Mouse (Mus musculus) brain, embryonic 18.5 days (tissue): Measurements from ENCODE around the gene Tnni3k.

Experiments
- DNase-seq: peaks from one replicate; pipeline ENCODE4 v3.0.0-alpha.2; 2012; ENCODE audit warnings: low read depth, low spot score

Tnni3k gene

GRCm38 (mm10) chr3:154949551-154949950 lies 105.7 kb downstream of the Tnni3k start:
- no peak for DNase-seq

DNA sequence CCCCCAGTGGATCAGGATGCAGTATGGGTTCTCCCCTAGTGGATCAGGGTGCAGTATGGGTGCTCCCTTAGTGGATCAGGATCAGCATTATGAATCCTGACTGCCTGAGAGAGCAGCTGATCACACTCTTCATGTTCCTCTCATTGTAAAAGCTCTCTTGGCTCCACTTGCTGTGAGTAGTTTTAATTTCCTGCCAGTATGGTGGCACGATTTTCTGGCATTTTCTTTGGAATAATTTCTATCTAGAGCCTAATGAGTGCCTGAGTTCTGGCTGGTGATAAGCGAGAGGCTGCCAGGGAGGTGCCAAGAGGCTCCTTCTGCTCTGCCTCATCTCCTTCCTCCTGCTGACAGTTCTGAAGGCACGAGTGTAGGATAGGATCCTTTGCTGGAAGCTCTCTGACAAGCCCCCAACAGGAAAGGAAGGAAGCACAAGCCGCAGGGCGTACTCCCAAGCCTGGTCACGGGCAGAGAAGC lies 109.5 kb downstream of the Tnni3k start:
- DNase-seq = peak; percentile 58

DNA sequence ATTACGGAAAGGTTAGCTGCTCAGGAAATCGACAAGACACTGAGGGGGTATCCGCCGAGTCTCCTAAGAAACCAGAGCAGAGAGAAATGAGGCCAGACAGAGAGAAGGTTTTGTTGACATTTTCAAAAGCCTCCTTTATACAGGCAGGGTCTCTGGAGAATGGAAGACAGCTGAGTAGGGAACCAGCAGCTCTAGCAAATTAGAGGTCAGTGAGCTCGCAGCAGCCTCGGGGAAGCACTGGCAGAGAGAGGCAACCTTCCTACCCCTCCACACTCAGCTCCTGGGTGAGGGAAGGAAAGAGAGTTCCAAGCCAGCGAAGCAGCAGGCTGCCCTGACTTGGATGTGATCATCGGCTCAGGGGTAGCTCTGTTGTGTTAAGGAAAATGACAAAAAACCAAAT lies 127.5 kb downstream of the Tnni3k start:
- no peak for DNase-seq

- DNase-seq = no peak
Measured at GRCm38 (mm10) chr3:154924936-154925335, 130.3 kb downstream of the Tnni3k start.

- DNase-seq = no peak
Measured at GRCm38 (mm10) chr3:154915566-154915965, 139.6 kb downstream of the Tnni3k start.

- no peak for DNase-seq
Measured at GRCm38 (mm10) chr3:154913641-154914040, 141.6 kb downstream of the Tnni3k start.

DNA sequence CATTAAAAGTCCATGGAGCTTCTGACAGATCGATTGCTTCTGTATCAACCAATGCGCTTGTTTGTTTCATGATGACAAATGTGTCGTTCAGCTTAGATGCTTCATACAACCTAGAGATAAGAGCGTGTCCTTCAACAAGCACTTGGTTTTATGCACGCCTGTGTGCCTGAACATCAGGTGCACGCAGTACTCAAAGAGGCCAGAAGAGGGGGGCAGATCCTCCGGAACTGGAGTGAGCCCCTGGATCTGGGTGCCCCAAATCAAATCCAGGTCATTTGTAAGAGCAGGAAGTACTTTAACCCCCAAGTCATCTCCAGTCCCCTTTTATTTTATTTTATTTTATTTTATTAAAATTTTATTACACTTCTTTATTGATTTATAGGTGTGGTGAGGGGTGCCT lies 158.5 kb downstream of the Tnni3k start:
- no peak for DNase-seq

DNA sequence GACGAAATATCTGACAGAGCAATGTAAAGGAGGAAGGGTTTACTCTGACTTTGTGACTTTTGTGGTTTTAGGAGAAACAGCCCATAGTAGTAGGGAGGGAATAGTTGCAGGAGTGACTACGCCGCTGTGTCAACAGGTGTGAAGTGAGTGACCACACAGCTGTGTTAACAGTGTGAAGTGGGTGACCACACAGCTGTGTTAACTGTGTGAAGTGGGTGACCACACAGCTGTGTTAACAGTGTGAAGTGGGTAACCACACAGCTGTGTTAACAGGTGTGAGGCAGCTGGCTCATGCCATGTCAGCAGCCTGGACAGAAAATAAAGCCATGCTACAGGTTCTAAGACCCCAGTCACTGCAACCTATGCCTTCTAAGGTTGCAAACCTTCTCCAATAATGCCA lies 162.0 kb downstream of the Tnni3k start:
- no peak for DNase-seq

DNA sequence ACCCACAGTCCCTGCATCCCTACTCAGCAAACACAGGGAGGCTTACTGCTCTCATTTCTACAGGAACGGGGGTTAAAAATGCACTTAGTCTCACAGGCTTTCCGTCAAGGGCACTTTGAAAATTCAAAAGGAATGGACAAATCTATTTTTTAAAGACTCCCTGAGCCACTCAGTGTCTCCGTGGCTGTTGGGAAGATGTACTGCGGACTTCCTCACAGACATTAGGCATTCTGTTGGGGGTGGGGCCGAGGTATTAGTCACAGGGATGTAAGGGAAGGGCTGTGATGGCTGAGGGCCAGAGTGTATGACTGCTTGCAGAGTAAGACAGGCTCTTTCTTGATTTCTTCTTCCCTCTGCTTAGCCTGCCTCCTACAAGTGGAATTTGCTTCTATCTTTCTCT lies 169.8 kb downstream of the Tnni3k start:
- DNase-seq = no peak

GRCm38 (mm10) chr3:154885048-154885447 lies 170.2 kb downstream of the Tnni3k start:
- no peak for DNase-seq

DNA sequence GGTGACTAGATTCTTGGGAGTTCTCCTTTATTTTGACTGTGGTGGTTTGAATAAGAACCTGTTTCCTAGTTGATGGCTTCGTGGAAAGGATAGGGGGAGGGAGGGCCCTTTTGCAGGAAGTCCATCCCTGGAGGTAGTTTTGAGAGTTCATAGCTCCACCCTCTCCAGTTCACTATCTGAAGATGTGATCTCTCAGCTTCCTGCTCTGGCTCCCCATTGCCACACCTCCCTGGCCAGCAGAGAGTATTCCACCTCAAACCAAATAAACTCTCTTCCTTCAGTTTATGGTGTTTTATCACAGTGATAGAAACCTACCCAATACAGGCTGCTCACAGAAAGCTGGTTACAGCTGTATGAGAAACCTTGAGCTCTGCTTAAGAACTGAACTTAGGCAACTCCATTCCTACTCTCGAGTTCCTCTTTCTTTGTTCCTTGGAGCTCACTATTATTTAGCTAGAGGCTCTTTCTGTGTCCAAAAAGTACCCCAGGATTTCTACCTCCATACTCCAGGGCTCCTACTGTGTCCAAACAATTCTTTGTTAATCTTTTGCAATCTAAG lies 173.7 kb downstream of the Tnni3k start:
- no peak for DNase-seq

DNA sequence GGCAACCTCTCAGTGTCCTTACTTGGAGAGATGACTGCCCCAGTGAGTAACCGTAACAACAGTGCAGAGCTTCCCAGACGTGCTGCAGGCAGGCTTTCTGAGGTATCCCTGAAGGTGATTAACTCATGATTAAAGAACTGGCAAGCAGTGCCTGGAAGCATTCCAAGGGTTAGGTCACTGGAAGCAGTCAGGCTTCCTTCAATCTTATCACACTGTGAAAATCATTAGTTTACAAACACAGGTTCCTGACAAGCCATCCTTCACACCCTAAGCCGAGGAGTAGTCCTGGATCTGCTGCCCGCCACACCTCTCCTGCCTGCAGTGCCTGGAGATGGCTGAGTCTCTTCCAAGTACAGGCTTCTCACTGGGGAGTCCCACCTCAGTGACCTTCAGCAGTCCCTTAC lies 174.7 kb downstream of the Tnni3k start:
- DNase-seq = no peak

DNA sequence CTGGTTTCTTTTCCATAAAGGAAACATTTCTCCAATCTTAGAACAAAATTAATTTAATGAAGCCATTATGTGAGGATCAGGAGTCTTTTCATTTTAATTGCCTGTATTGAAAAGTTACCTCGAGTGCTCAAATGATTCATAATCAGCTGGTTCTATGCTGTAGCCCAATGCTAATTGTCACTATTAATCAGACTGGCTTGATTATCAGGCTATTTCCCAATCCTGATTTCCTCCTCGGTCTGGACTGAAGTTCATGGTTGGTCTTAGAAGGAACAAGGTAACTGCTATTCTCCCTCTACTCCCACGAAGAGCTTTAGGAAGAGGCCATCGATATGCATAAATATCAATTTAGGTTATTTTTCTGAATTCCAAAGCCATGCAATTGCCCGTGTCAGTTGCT lies 175.1 kb downstream of the Tnni3k start:
- DNase-seq = no peak

GRCm38 (mm10) chr3:154879515-154879914 lies 175.7 kb downstream of the Tnni3k start:
- no peak for DNase-seq

DNA sequence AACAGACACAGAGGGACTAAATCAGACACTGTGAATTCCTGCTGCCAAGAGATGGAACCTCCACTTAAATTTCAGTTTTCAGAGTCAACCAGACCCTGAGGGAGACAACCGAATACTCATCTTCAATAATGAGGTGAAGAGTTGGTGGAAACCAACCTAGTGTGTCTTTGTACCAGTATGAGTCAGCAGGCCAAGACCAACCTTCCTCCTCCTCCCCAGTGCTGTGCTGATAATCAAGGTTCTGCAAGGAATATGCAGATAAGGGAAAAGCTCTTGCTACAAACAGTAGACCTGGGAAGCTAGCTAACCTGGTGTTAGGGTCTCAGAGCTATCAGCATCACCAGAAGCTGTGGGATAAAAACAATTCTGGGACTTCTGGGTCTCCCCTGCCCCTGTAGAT lies 176.1 kb downstream of the Tnni3k start:
- no peak for DNase-seq

DNA sequence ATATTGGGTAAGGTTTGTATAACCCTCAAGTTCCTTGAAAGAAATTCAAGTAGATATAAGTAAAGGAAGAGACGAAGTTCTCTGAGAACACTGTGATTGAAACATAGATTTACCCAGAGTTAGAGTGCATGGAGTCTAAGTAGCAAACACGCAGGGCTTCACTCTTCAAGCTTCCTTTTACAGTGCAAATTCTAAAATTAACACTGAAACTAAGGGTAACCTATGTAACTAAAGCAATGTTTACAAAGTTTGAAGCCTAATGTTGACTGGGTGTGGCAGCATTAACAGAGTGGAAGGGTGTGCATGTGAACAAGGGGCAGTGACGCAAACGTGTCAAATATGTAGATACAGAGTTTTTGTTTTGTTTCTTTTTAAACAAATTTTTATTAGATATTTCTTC lies 186.4 kb downstream of the Tnni3k start:
- no peak for DNase-seq

DNA sequence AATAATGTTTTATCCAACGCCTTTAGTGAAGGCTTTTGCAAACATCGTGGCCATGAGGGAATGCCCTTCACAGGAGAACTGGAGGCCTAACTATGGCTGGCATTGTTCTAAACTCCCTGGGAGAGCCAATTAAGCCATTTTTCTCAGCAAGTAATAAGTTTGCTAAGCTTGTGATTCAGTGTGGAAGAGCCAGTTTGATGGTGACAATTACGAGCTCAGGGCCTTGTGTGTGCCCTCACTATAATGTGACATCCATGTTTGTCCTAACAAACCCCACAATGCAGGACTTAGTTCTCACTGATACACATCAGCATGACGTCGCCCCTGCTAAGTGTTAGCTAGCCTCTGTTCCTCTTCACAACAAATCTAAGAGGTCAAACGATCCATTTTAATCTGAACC lies 193.3 kb downstream of the Tnni3k start:
- no peak for DNase-seq

GRCm38 (mm10) chr3:154859721-154860120 lies 195.5 kb downstream of the Tnni3k start:
- no peak for DNase-seq

- no peak for DNase-seq
Measured at GRCm38 (mm10) chr3:154853257-154853656, 201.9 kb downstream of the Tnni3k start.

- no peak for DNase-seq
Measured at GRCm38 (mm10) chr3:154852281-154852680, 202.9 kb downstream of the Tnni3k start.

DNA sequence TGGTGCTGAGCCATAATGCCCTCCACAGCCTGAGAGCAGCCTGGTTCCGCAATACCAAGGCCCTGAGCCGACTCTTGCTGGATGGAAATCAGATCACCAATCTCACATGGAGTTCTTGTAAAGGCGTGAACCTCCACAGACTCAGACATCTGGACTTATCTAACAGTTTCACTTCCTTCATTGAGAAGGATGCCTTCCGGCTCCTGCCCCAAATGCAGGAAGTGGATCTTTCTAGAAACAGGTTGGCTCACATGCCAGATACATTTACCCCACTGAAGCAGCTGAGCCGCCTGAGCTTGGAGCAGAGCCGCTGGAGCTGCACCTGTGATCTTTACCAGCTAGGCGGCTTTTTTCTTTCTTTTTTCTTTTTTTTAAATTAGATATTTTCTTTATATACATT lies 213.0 kb downstream of the Tnni3k start:
- DNase-seq = no peak

DNA sequence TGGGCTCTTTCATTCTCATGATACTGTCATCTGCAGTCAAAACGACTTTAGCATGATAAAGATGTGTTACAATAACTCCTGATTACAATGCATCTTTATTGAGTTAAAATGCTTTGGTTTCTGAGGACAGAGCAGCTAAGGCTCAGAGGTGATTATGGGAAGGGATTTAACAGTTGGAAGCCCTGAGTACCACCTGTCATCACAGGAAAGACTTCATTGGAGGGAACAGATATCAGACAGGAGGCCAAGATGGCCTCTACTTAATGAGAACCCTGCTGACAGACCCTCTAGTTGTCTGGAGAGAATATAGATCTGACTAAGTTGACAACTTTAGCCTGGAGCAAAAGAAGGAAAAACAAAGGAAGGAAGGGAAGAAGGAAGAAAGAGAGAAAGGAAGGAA lies 214.1 kb downstream of the Tnni3k start:
- no peak for DNase-seq

GRCm38 (mm10) chr3:154837861-154838260 lies 217.3 kb downstream of the Tnni3k start:
- no peak for DNase-seq

GRCm38 (mm10) chr3:154836137-154836536 lies 219.1 kb downstream of the Tnni3k start:
- DNase-seq = no peak
